Mouse (Mus musculus): ENCODE data around the gene Fgf11.

DNA sequence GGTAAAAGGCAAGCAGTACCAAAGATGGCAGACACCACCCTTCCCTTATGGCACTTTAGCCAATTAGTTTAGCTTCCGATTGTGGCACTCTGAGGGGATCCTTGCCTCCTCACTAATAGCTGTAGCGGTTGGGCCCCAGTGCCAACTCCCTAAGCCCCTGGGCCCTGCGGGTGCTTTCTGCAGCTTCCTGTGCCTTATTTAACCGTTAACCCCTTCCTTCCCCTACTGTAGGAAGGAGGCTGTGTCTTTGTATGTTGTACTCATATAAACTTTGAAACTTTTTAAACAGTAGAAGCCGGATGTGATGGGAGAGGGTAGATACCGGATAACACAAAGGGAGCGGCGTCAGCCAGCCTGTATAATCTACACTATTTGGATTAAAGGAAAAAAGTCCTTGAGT is 49.1 kb upstream of the Fgf11 start:
- no peak for TF ChIP-seq POLR2A (IDR thresholded peaks at IDR 0.05; ENCODE audit: borderline replicate concordance, insufficient read depth, low read length)
- TF ChIP-seq CTCF (IDR thresholded peaks at IDR 0.05; ENCODE audit: borderline replicate concordance, insufficient read depth, low read depth, low read length), result no peak

All from cerebellum, adult 2 months (tissue).